Mouse (Mus musculus) midbrain, embryonic 15.5 days (tissue): ENCODE results near the gene Irx6. TPM values are rescaled to one million over a fixed set of nuclear protein-coding genes. Genes with fewer than 3 reads are reported as not detected.

Experiments
- ATAC-seq: fragments of 200-750 bp; cut with Nextera tagmentation; replicated peaks from 2 replicates; pipeline ENCODE4 v1.8.0; 2017; ENCODE audit warnings: moderate TSS enrichment
- H3K27ac ChIP-seq: fragments of 300-500 bp; sonication (generic); 2 replicates; pipeline ENCODE4 v1.5.1; 2015; ENCODE audit warnings: mild to moderate bottlenecking, inconsistent platforms
- H3K27me3 ChIP-seq: fragments of 300-500 bp; sonication (generic); replicated peaks from 2 replicates; pipeline ENCODE4 v1.6.1; 2015; ENCODE audit warnings: inconsistent platforms
- H3K36me3 ChIP-seq: fragments of 300-500 bp; sonication (generic); replicated peaks from 2 replicates; pipeline ENCODE4 v1.6.1; 2015; ENCODE audit warnings: inconsistent platforms
- H3K4me1 ChIP-seq: fragments of 300-500 bp; sonication (generic); 2 replicates; pipeline ENCODE4 v1.6.1; 2015; ENCODE audit warnings: inconsistent platforms
- H3K4me2 ChIP-seq: fragments of 300-500 bp; sonication (generic); 2 replicates; pipeline ENCODE4 v1.6.1; 2015; ENCODE audit warnings: inconsistent platforms, mild to moderate bottlenecking, moderate library complexity
- H3K4me3 ChIP-seq: fragments of 300-500 bp; sonication (generic); 2 replicates; pipeline ENCODE4 v1.5.1; 2015; ENCODE audit warnings: mild to moderate bottlenecking, inconsistent platforms
- H3K9ac ChIP-seq: fragments of 300-500 bp; sonication (generic); 2 replicates; pipeline ENCODE4 v1.6.1; 2015; ENCODE audit warnings: mild to moderate bottlenecking, inconsistent platforms
- H3K9me3 ChIP-seq: fragments of 300-500 bp; sonication (generic); 2 replicates; pipeline ENCODE4 v1.6.1; 2016; ENCODE audit warnings: inconsistent platforms
- WGBS: fragments of 180-500 bp; shearing (Covaris S2); methylation state at CpG from one replicate; pipeline ENCODE4 v1.1.7; 2015; ENCODE audit warnings: mixed read lengths; 5-methylcytosine and 5-hydroxymethylcytosine counted together
- polyA plus RNA-seq: library from polyadenylated mRNA; unstranded; fragments of >200 nt; fragmentation: Nextera tagmentation; extraction: Ambion mirVana; gene quantifications from 2 replicates; pipeline ENCODE4 v1.2.1, GENCODE M21; 2015

The Irx6 gene
- polyA plus RNA-seq = 5.6 and 6.9 TPM in 2 replicates

- H3K4me2 ChIP-seq = peak within 1 kb of the TSS; percentile 91
- no peaks in the 10 kb centered on the region for H3K9me3 ChIP-seq
- peak within 1 kb of the TSS; percentile 45 for H3K4me3 ChIP-seq
- WGBS = under 1% methylated on average over 59 of the region's 62 CpGs
- ATAC-seq = peak; percentile 43
- H3K27ac ChIP-seq = peak within 1 kb of the TSS; percentile 18; the same call in 1 of the 2 replicates
- H3K4me1 ChIP-seq = peaks cover 42% of the 10 kb centered on the region
- H3K9ac ChIP-seq = peak within 1 kb of the TSS; percentile 36
- no peaks in the 10 kb centered on the region for H3K36me3 ChIP-seq
- peaks cover 66% of the 10 kb centered on the region for H3K27me3 ChIP-seq
Observed at GRCm38 (mm10) chr8:92674244-92675128, at the start of gene Irx6. TSS of gene Irx6 (plus strand) at chr8:92674288.

- no peaks in the 10 kb centered on the region for H3K4me1 ChIP-seq
- no peak overlapping the region for H3K27ac ChIP-seq
- 54% methylated on average over 14 of the region's 14 CpGs for WGBS
- H3K9ac ChIP-seq = no peak overlapping the region
- H3K36me3 ChIP-seq = no peaks in the 10 kb centered on the region
- H3K9me3 ChIP-seq = no peaks in the 10 kb centered on the region
- H3K4me2 ChIP-seq = no peak overlapping the region
- H3K27me3 ChIP-seq = no peaks in the 10 kb centered on the region
- ATAC-seq = no peak
- H3K4me3 ChIP-seq = no peak overlapping the region
Observed at GRCm38 (mm10) chr8:92628711-92629650, 45.1 kb upstream of the Irx6 start.

- Histone ChIP-seq H3K4me3 (no peak overlapping the region), H3K9me3 (no peaks in the 10 kb centered on the region), H3K27me3 (no peaks in the 10 kb centered on the region), H3K9ac (no peak overlapping the region), H3K36me3 (no peaks in the 10 kb centered on the region), H3K4me1 (no peaks in the 10 kb centered on the region), H3K4me2 (no peak overlapping the region), H3K27ac (no peak overlapping the region)
- no peak for ATAC-seq
- WGBS = 94% methylated on average over 5 of the region's 5 CpGs
Observed at GRCm38 (mm10) chr8:92633199-92633598, 40.9 kb upstream of the Irx6 start.

GRCm38 (mm10) chr8:92640820-92641219, 33.3 kb upstream of the Irx6 start:
- H3K4me2 ChIP-seq = no peak overlapping the region
- H3K4me1 ChIP-seq = no peaks in the 10 kb centered on the region
- no peak for ATAC-seq
- H3K9me3 ChIP-seq = no peaks in the 10 kb centered on the region
- WGBS = 87% methylated on average over 8 of the region's 8 CpGs
- no peak overlapping the region for H3K9ac ChIP-seq
- no peak overlapping the region for H3K4me3 ChIP-seq
- no peaks in the 10 kb centered on the region for H3K27me3 ChIP-seq
- no peaks in the 10 kb centered on the region for H3K36me3 ChIP-seq
- no peak overlapping the region for H3K27ac ChIP-seq

GRCm38 (mm10) chr8:92646637-92647036, 27.5 kb upstream of the Irx6 start:
- Histone ChIP-seq H3K4me1 (no peaks in the 10 kb centered on the region), H3K9ac (no peak overlapping the region), H3K27ac (no peak overlapping the region), H3K27me3 (no peaks in the 10 kb centered on the region), H3K9me3 (no peaks in the 10 kb centered on the region), H3K4me3 (no peak overlapping the region), H3K36me3 (no peaks in the 10 kb centered on the region), H3K4me2 (no peak overlapping the region)
- WGBS = 53% methylated on average over 2 of the region's 2 CpGs
- no peak for ATAC-seq

- no peaks in the 10 kb centered on the region for H3K4me1 ChIP-seq
- H3K9me3 ChIP-seq = no peaks in the 10 kb centered on the region
- no peak overlapping the region for H3K9ac ChIP-seq
- H3K27ac ChIP-seq = no peak overlapping the region
- WGBS = 46% methylated on average over 4 of the region's 4 CpGs
- H3K4me2 ChIP-seq = no peak overlapping the region
- 0 out of 2 replicates have a peak, but pooled peaks cover 1% of the 10 kb centered on the region for H3K27me3 ChIP-seq
- no peaks in the 10 kb centered on the region for H3K36me3 ChIP-seq
- no peak for ATAC-seq
- H3K4me3 ChIP-seq = no peak overlapping the region
Observed at GRCm38 (mm10) chr8:92664207-92664606, 9.9 kb upstream of the Irx6 start.

- Histone ChIP-seq H3K27ac (peak overlapping the region; percentile 10; the same call in 1 of the 2 replicates), H3K9me3 (no peaks in the 10 kb centered on the region), H3K9ac (no peak overlapping the region), H3K36me3 (no peaks in the 10 kb centered on the region), H3K4me3 (no peak overlapping the region; the same call in 1 of the 2 replicates), H3K4me2 (peak overlapping the region; percentile 33), H3K4me1 (peaks cover 36% of the 10 kb centered on the region), H3K27me3 (peaks cover 29% of the 10 kb centered on the region)
- 19% methylated on average over 11 of the region's 11 CpGs for WGBS
- no peak for ATAC-seq
Observed at GRCm38 (mm10) chr8:92670236-92670635, 3.9 kb upstream of the Irx6 start.

- no peak overlapping the region for H3K9ac ChIP-seq
- peak overlapping the region; percentile 33 for H3K4me2 ChIP-seq
- ATAC-seq = no peak
- no peaks in the 10 kb centered on the region for H3K36me3 ChIP-seq
- H3K27ac ChIP-seq = peak overlapping the region; percentile 10; the same call in 1 of the 2 replicates
- no peak overlapping the region; the same call in 1 of the 2 replicates for H3K4me3 ChIP-seq
- 9% methylated on average over 12 of the region's 12 CpGs for WGBS
- peaks cover 36% of the 10 kb centered on the region for H3K4me1 ChIP-seq
- peaks cover 34% of the 10 kb centered on the region for H3K27me3 ChIP-seq
- H3K9me3 ChIP-seq = no peaks in the 10 kb centered on the region
Observed at GRCm38 (mm10) chr8:92670656-92671195, 3.4 kb upstream of the Irx6 start.

- WGBS = 43% methylated on average over 4 of the region's 4 CpGs
- Histone ChIP-seq H3K4me1 (peaks cover 36% of the 10 kb centered on the region), H3K9me3 (no peaks in the 10 kb centered on the region), H3K4me2 (no peak overlapping the region), H3K4me3 (no peak overlapping the region), H3K9ac (no peak overlapping the region), H3K36me3 (no peaks in the 10 kb centered on the region), H3K27ac (no peak overlapping the region), H3K27me3 (peaks cover 44% of the 10 kb centered on the region)
- ATAC-seq = no peak
Observed at GRCm38 (mm10) chr8:92671892-92672291, 2.2 kb upstream of the Irx6 start.

- peaks cover 56% of the 10 kb centered on the region for H3K27me3 ChIP-seq
- no peaks in the 10 kb centered on the region for H3K36me3 ChIP-seq
- 3% methylated on average over 11 of the region's 11 CpGs for WGBS
- ATAC-seq = peak; percentile 15; the same call in 1 of the 2 replicates
- peak overlapping the region; percentile 91 for H3K4me2 ChIP-seq
- H3K9me3 ChIP-seq = no peaks in the 10 kb centered on the region
- peaks cover 39% of the 10 kb centered on the region for H3K4me1 ChIP-seq
- H3K27ac ChIP-seq = no peak overlapping the region
- H3K9ac ChIP-seq = no peak overlapping the region
- H3K4me3 ChIP-seq = peak overlapping the region; percentile 45
Observed at GRCm38 (mm10) chr8:92673101-92673500, 987 bp upstream of the Irx6 start.

GRCm38 (mm10) chr8:92673555-92674243, 389 bp upstream of the Irx6 start:
- Histone ChIP-seq H3K4me3 (peak overlapping the region; percentile 45), H3K9ac (peak overlapping the region; percentile 36; the same call in 1 of the 2 replicates), H3K27me3 (peaks cover 62% of the 10 kb centered on the region), H3K27ac (no peak overlapping the region), H3K4me1 (peaks cover 42% of the 10 kb centered on the region), H3K36me3 (no peaks in the 10 kb centered on the region), H3K4me2 (peak overlapping the region; percentile 91), H3K9me3 (no peaks in the 10 kb centered on the region)
- WGBS = under 1% methylated on average over 30 of the region's 30 CpGs
- ATAC-seq = peak; percentile 70
